Mouse (Mus musculus) CH12.LX (cell line): ENCODE measurements at regions not wholly inside any gene's neighbourhood (a gene's known extent, or its start where the extent isn't known, plus 50 kb on each side); places are given as distances from the start of the nearest gene placed in this dataset.

ENCODE experiments used
- KAT2A ChIP-seq: IDR thresholded peaks from 2 replicates; pipeline ENCODE4 v1.6.1; 2012; ENCODE audit warnings: low read length, improper control_type of control experiment, inconsistent platforms; ENCODE audit not compliant: insufficient replicate concordance
- POLR2AphosphoS2 ChIP-seq: IDR thresholded peaks from 2 replicates; pipeline ENCODE4 v1.6.1; 2011; ENCODE audit warnings: low read depth, low read length, improper control_type of control experiment
- RAD21 ChIP-seq: IDR thresholded peaks from 2 replicates; pipeline ENCODE4 v1.6.1; 2011; ENCODE audit warnings: low read depth, mild to moderate bottlenecking, low read length, improper control_type of control experiment, moderate library complexity
- USF1 ChIP-seq: IDR thresholded peaks from 2 replicates; pipeline ENCODE4 v1.6.1; 2014; ENCODE audit warnings: low read depth, mild to moderate bottlenecking, inconsistent platforms, low read length, improper control_type of control experiment

GRCm38 (mm10) chr3:121602826-121603370 lies 67.7 kb upstream of the 4930432M17Rik start:
- no peak for TF ChIP-seq POLR2AphosphoS2
- TF ChIP-seq USF1, result no peak
- no peak for TF ChIP-seq KAT2A
- TF ChIP-seq RAD21, result no peak
